Mouse (Mus musculus) megakaryocyte, embryonic 14.5 days (primary cell): ENCODE data around the gene Psme3. TPM values are rescaled to one million over a fixed set of nuclear protein-coding genes. Genes with fewer than 3 reads are reported as not detected.
"Not testable (repeated sequence)": the region's sequence is repeated elsewhere in the genome, so short reads cannot be mapped to it uniquely, and the experiment has no call there.

Source experiments
- H3K27me3 ChIP-seq: replicated peaks from 2 replicates; pipeline ENCODE3; 2012; ENCODE audit warnings: inconsistent platforms
- H3K36me3 ChIP-seq: replicated peaks from 2 replicates; pipeline ENCODE3; 2012; ENCODE audit warnings: low read length, inconsistent platforms, mixed read lengths
- H3K4me1 ChIP-seq: 2 replicates; pipeline ENCODE4 v1.6.1; 2012; ENCODE audit warnings: inconsistent platforms
- H3K4me3 ChIP-seq: replicated peaks from 2 replicates; pipeline ENCODE3; 2012; ENCODE audit warnings: moderate library complexity, mild to moderate bottlenecking, inconsistent platforms
- H3K9me3 ChIP-seq: 2 replicates; pipeline ENCODE4 v1.6.1; 2012; ENCODE audit warnings: inconsistent platforms
- FLI1 ChIP-seq: IDR thresholded peaks from 2 replicates; pipeline ENCODE4 v1.6.1; 2012; ENCODE audit warnings: low read length, inconsistent platforms, mixed read lengths
- GATA1 ChIP-seq: IDR thresholded peaks from 3 replicates; pipeline ENCODE4 v1.6.1; 2012; ENCODE audit warnings: mixed read lengths, low read length, inconsistent platforms, borderline replicate concordance
- polyA plus RNA-seq: library from polyadenylated mRNA; stranded (reverse); fragments of >175 nt; gene quantifications from 2 replicates; pipeline ENCODE4 v1.2.3, GENCODE M21; 2012; ENCODE audit warnings: low replicate concordance; ENCODE audit not compliant: insufficient read depth

Psme3 gene
- polyA plus RNA-seq, 1 experiment = 32.6 TPM

DNA sequence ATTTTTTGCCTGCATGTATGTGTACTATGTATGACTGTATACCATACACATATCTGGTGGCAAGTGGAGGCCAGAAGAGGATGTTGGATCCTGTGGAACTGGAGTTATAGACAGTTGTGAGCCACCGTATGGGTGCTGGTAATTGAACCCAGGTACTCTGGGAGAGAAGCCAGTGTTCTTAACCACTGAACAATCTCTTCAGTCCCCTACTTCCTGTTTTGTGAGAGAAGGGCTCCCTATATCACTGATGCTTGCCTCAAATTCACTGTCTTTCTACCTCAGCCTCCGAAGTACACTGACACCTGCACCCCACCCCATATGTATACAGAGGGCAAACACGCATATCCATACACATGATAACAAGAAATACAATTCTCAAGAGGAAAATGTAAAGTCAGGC, 4.9 kb upstream of the Psme3 start:
- Histone ChIP-seq H3K9me3 (peaks cover 8% of the 10 kb centered on the region), H3K27me3 (peaks cover 13% of the 10 kb centered on the region), H3K4me1 (peaks cover 19% of the 10 kb centered on the region), H3K4me3 (no peak overlapping the region), H3K36me3 (no peaks in the 10 kb centered on the region)
- TF ChIP-seq FLI1 = no peak
- TF ChIP-seq GATA1 = no peak

DNA sequence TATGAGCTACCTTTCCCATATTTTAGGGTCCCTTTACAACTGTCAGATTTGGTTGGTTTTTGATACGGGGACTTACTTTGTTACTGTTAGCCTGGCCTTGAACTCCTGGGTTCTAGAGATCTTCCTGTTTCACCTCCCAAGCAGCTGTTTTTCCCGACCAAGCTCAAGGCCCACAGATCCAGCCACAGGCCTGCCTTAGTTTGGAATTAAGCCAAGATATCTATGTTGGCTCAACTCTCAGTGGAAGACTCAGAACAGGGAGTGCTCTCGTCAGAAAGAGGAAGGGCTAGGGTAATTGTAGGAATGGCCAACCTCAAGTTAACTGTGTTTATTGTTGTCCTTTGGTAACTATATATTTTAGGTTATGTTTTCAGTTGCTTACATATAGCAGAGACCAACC, 3.9 kb upstream of the Psme3 start:
- Histone ChIP-seq H3K36me3 (no peaks in the 10 kb centered on the region), H3K4me1 (peaks cover 25% of the 10 kb centered on the region), H3K27me3 (peaks cover 8% of the 10 kb centered on the region), H3K9me3 (peaks cover 8% of the 10 kb centered on the region), H3K4me3 (no peak overlapping the region)
- TF ChIP-seq FLI1 (no peak), GATA1 (no peak)

DNA sequence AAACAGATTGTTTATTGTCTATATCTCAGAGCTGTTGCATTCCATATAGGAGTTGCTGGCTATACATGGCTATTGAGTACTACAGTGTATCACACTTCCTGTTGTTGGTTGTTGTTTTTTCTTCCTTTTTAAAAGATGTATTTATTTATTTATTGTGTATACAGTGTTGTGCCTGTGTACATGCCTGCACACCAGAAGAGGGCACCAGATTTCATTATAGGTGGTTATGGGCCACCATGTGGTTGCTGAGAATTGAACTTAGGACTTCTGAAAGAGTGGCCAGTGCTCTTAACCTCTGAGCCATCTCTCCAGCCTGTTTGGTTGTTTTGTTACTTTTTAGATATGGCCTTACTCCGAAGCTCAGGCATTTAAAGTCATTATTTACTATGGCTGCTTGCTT, 1.4 kb upstream of the Psme3 start:
- H3K4me3 ChIP-seq = no peak overlapping the region
- H3K36me3 ChIP-seq = peaks cover 20% of the 10 kb centered on the region
- no peaks in the 10 kb centered on the region for H3K27me3 ChIP-seq
- H3K9me3 ChIP-seq = peaks cover 3% of the 10 kb centered on the region; the same call in 1 of the 2 replicates
- TF ChIP-seq GATA1 (no peak), FLI1 (no peak)
- H3K4me1 ChIP-seq = peaks cover 36% of the 10 kb centered on the region

DNA sequence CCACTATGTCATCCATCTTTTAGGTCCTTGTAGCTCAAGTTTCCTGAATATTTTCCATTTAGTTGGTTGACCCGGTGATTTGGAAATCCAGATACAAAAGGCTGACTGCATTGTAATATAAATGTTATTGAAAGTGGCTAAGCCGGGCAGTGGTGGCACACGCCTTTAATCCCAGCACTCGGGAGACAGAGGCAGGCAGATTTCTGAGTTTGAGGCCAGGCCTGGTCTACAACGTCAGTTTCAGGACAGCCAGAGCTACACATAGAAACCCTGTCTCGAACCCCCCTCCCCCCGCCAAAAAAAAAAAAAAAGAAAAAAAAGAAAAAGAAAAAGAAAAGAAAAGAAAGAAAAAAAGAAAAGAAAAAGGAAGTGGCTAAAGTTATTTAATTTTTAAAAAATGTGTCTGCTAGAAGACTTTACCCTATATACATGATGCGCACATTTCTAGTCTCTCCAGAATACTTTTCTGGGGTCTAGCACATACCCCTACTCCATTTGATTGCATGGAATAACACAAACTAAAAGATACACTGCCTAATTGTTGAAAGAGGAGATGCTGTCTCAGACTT, 847 bp upstream of the Psme3 start:
- TF ChIP-seq FLI1 = no peak
- TF ChIP-seq GATA1 = no peak
- Histone ChIP-seq H3K4me1 (peaks cover 36% of the 10 kb centered on the region), H3K36me3 (peaks cover 26% of the 10 kb centered on the region), H3K4me3 (peak overlapping the region; percentile 100), H3K27me3 (no peaks in the 10 kb centered on the region), H3K9me3 (peaks cover 3% of the 10 kb centered on the region; the same call in 1 of the 2 replicates)

DNA sequence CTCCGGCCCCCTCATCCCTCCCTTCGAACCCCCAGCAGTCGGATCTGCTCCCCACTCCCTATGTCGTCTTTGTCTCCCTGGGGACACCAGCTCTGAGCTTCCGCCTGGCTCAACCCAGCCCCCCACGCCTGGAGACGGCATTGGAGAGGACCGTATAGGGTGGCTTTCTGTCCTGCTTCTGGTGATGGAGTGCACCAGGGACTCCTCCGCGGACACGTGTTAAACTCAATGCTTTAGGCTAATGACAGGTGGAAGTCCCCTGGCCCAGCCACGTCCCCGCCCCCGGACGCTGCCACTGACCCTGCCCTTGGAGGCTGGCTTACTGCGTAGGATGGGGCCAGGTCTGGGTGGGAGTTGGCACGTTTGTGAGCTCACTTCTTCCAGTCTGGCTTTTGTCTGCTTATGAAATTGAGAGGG, 496 bp downstream of the Psme3 start:
- H3K9me3 ChIP-seq = no peaks in the 10 kb centered on the region
- peak overlapping the region; percentile 100 for H3K4me3 ChIP-seq
- peaks cover 39% of the 10 kb centered on the region for H3K36me3 ChIP-seq
- H3K4me1 ChIP-seq = peaks cover 33% of the 10 kb centered on the region
- no peaks in the 10 kb centered on the region for H3K27me3 ChIP-seq
- TF ChIP-seq FLI1 = no peak
- no peak for TF ChIP-seq GATA1

DNA sequence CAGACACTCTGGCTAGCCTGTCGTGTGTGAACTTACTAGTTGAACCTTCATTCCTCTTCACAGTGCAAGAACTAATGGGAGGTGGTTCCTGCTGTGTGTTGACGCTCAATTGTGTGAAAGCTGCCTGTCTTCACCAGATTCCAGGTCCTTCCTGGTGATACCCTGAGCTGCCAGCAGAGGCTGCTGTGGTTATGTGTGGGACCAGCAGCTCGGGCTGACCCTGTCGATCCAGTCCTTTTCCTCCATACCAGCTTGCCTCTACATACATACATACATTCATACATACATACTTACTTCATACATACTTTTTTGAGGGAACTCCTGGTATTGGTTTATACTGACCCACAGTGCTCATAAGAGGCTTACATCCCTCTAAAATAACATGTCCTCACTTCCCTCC, 7.6 kb downstream of the Psme3 start:
- Histone ChIP-seq H3K27me3 (no peaks in the 10 kb centered on the region), H3K9me3 (no peaks in the 10 kb centered on the region), H3K4me3 (no peak overlapping the region), H3K4me1 (peaks cover 10% of the 10 kb centered on the region), H3K36me3 (peaks cover 89% of the 10 kb centered on the region)
- TF ChIP-seq GATA1 = no peak

DNA sequence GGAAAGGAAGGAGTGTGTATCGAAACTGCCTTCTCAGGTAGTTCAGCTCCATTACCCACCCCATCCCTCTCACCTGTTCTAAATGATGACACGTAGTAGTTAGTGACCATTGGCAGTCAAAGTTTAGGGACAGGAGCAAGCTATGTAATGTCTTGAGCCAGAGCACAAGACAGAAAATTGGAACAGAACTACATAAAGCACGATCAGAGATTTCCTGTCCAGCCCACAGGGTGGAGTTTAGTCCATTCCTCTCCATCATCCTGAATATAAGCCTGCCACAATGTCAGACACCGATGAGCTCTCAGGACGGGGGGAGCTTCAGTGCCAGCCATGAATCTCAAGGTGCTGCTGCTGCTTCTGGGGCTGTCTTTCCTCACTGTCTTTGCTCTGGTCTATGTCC, 8.8 kb downstream of the Psme3 start, which contains the start of gene Aoc2:
Gene Aoc2, plus strand, starts transcription at position 301 of the 400 bp plus-strand sequence.
- Histone ChIP-seq H3K27me3 (no peaks in the 10 kb centered on the region), H3K4me1 (peaks cover 16% of the 10 kb centered on the region), H3K4me3 (no peak within 1 kb of the TSS), H3K36me3 (peaks cover 85% of the 10 kb centered on the region), H3K9me3 (no peaks in the 10 kb centered on the region)
- no peak for TF ChIP-seq FLI1
- TF ChIP-seq GATA1 = no peak

DNA sequence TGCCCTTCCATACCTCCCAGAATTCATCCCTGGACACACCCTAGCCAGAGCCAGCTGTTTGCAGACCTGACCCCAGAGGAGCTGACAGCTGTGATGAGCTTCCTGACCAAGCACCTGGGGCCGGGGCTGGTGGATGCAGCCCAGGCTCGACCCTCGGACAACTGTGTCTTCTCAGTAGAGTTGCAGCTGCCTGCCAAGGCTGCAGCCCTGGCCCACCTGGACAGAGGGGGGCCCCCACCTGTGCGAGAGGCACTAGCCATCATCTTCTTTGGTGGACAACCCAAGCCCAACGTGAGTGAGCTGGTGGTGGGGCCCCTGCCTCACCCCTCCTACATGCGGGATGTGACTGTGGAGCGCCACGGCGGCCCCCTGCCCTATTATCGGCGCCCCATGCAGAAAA, 9.2 kb downstream of the Psme3 start:
- not testable (repeated sequence) for H3K4me3 ChIP-seq, H3K9me3 ChIP-seq, H3K27me3 ChIP-seq
- Histone ChIP-seq H3K4me1 (peaks cover 16% of the 10 kb centered on the region), H3K36me3 (peaks cover 80% of the 10 kb centered on the region)

DNA sequence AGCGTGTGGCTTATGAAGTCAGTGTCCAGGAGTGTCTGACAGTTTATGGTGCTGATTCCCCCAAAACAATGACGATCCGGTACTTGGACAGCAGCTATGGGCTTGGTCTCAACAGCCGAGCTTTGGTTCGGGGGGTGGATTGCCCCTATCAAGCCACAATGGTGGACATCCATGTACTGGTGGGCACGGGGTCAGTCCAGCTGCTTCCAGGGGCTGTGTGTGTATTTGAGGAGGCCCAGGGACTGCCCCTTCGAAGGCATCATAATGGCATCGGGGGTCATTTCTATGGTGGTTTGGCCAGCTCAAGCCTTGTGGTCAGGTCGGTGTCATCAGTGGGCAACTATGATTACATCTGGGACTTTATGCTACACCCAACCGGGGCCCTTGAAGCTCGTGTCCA, 10.1 kb downstream of the Psme3 start:
- Histone ChIP-seq H3K4me3 (no peak overlapping the region), H3K4me1 (peaks cover 16% of the 10 kb centered on the region), H3K9me3 (no peaks in the 10 kb centered on the region), H3K36me3 (peaks cover 71% of the 10 kb centered on the region), H3K27me3 (no peaks in the 10 kb centered on the region)
- no peak for TF ChIP-seq FLI1
- TF ChIP-seq GATA1 = no peak

DNA sequence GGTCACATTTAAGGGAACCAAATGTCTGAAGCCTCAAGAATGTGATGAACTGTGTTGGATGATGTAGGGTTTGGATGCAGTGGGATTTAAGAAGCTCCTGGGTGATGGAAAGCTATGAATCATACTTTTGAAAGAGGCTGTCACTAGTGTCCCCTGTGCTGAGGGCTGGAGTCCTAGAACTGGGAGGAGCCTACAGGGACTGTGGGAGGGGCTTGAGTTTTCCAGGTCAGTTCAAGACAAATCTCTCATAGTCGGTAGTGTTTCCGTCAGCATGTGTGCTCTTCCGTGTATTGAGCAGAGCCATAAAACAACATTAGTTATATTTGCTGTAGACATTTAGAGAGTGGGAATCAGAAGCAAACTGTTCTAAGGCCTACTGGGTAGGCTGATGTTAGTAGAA, 11.3 kb downstream of the Psme3 start:
- Histone ChIP-seq H3K36me3 (peaks cover 59% of the 10 kb centered on the region), H3K9me3 (no peaks in the 10 kb centered on the region), H3K4me1 (peaks cover 16% of the 10 kb centered on the region), H3K4me3 (no peak overlapping the region), H3K27me3 (no peaks in the 10 kb centered on the region)
- no peak for TF ChIP-seq GATA1
- TF ChIP-seq FLI1 = no peak

DNA sequence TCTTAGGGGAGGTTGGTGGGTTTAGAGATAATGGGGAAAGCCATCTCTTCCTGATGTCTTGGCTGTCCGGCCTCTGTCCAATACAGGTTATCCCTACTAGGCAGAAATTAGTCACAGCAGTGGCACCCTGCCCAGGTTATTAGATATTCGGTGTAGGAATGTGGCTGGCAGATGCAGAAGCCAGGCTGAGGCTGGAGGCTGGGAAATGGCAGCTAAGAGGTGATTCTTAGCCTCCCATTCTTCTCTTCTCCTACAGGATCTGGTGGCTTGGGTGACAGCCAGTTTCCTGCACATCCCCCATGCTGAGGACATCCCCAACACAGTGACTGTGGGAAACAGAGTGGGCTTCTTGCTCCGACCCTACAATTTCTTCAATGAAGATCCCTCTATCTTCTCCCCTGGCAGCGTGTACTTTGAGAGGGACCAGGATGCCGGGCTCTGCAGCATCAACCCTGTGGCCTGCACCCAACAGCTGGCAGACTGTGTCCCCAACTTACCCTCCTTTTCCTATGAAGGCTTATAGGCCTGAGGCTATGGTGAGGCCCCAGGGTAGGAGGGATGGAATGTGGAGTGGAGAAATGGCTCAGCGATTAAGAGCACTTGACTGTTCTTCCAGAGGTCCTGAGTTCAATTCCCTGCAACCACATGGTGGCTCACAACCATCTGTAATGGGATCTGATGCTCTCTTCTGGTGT, 13.1 kb downstream of the Psme3 start:
- TF ChIP-seq GATA1 = no peak
- TF ChIP-seq FLI1 = no peak
- no peaks in the 10 kb centered on the region for H3K9me3 ChIP-seq
- peaks cover 42% of the 10 kb centered on the region for H3K36me3 ChIP-seq

More for the DNA sequence above, 13.1 kb downstream of the Psme3 start:
- Histone ChIP-seq H3K4me3 (no peak overlapping the region), H3K4me1 (peaks cover 11% of the 10 kb centered on the region), H3K27me3 (peaks cover 8% of the 10 kb centered on the region)
